In genomic region chr14:33322661-33323088, GRCm38 (mm10) we compare ENCODE assay signal across 8 mouse cellular contexts.
DNase-seq lines count a peak whose midpoint lies in the region; ATAC-seq lines count a peak whose summit lies in the region.

No protein-coding gene starts in this region.

- no peak overlapping the region for H3K27ac ChIP-seq in hindbrain, embryonic 11.5 days (ENCODE audit: low read depth, low read length)
- no peak overlapping the region for H3K27ac ChIP-seq in hindbrain, embryonic 13.5 days

- no peak overlapping the region for H3K4me3 ChIP-seq in hindbrain, embryonic 11.5 days (ENCODE audit: low read depth, low read length)
- no peak overlapping the region for H3K4me3 ChIP-seq in hindbrain, embryonic 13.5 days

- no peak overlapping the region for H3K4me2 ChIP-seq in hindbrain, embryonic 11.5 days (replicated peaks; ENCODE audit: low read depth, low read length)
- no peak overlapping the region for H3K4me2 ChIP-seq in hindbrain, embryonic 13.5 days

- 27% methylated on average over 7 of the region's 7 CpGs for WGBS in hindbrain, embryonic 11.5 days
- WGBS in hindbrain, embryonic 13.5 days = 26% methylated on average over 7 of the region's 7 CpGs

- no peak overlapping the region for H3K9ac ChIP-seq in hindbrain, embryonic 11.5 days (ENCODE audit: low read depth, low read length)
- H3K9ac ChIP-seq in hindbrain, embryonic 13.5 days = no peak overlapping the region

- ATAC-seq in hindbrain, embryonic 11.5 days (ENCODE audit: low FRiP score) = peak; percentile 25; the same call in 1 of the 2 replicates
- no peak for ATAC-seq in hindbrain, embryonic 13.5 days (ENCODE audit: low FRiP score)

- peaks cover 29% of the 10 kb centered on the region for H3K27me3 ChIP-seq in hindbrain, embryonic 11.5 days (ENCODE audit: control insufficient read depth, insufficient read depth, low read length)
- H3K27me3 ChIP-seq in hindbrain, embryonic 13.5 days = peaks cover 56% of the 10 kb centered on the region

- H3K4me1 ChIP-seq in hindbrain, embryonic 11.5 days (replicated peaks; ENCODE audit: control insufficient read depth, insufficient read depth, low read length) = 0 out of 2 replicates have a peak, but pooled peaks cover 2% of the 10 kb centered on the region
- peaks cover 29% of the 10 kb centered on the region for H3K4me1 ChIP-seq in hindbrain, embryonic 13.5 days (replicated peaks)

- intact Hi-C loops in gastrocnemius, postnatal 36 days (cut with DNase I) = no loop called here

- no peaks in the 10 kb centered on the region for H3K36me3 ChIP-seq in hindbrain, embryonic 11.5 days (ENCODE audit: control insufficient read depth, insufficient read depth, low read length)
- no peaks in the 10 kb centered on the region for H3K36me3 ChIP-seq in hindbrain, embryonic 13.5 days

- no peaks in the 10 kb centered on the region for H3K9me3 ChIP-seq in hindbrain, embryonic 11.5 days (ENCODE audit: control insufficient read depth, low read length)
- H3K9me3 ChIP-seq in hindbrain, embryonic 13.5 days = no peaks in the 10 kb centered on the region

- DNase-seq in hindbrain, embryonic 11.5 days (ENCODE audit: low spot score) = peak; percentile 85
- DNase-seq in R1 (ENCODE audit: low read depth, low spot score) = peak; percentile 75
- DNase-seq in cerebellum, postnatal 10 days = peak; percentile 88 to 93
- DNase-seq in gastrocnemius, postnatal 36 days = peak; percentile 45 to 63
- DNase-seq in layer of hippocampus, adult 18-20 months (ENCODE audit: low spot score in 2 of 2) = peak; percentile 25 to 78
- peak; percentile 86 for DNase-seq in lung, postnatal 14 days
- peak; percentile 25 to 39 for DNase-seq in spleen, postnatal 36 days (ENCODE audit: low spot score in 2 of 2)

Comparison
In these comparisons a context has a peak if more than half of its experiments do, and no peak if none do; other contexts are left out.
1. DNase-seq: peak in every context shown above with its lines; median percentile 90 in cerebellum, postnatal 10 days; 86 in lung, postnatal 14 days; 85 in hindbrain, embryonic 11.5 days; 75 in R1; 54 in gastrocnemius, postnatal 36 days; 52 in layer of hippocampus, adult 18-20 months; 32 in spleen, postnatal 36 days.